Mouse (Mus musculus) forebrain, postnatal 0 days (tissue): ENCODE data around the gene Pomt2. TPM values are rescaled to one million over a fixed set of nuclear protein-coding genes. Genes with fewer than 3 reads are reported as not detected.

Source experiments
- ATAC-seq: fragments of 200-750 bp; cut with Nextera tagmentation; 2 replicates; pipeline ENCODE4 v1.8.0; 2017; ENCODE audit warnings: mild to moderate bottlenecking, moderate library complexity
- DNase-seq: peaks from one replicate; pipeline ENCODE4 v3.0.0-alpha.2; 2015
- H3K27ac ChIP-seq: fragments of 300-500 bp; sonication (generic); 2 replicates; pipeline ENCODE4 v1.5.1; 2014; ENCODE audit warnings: low read depth, mild to moderate bottlenecking, antibody characterized with exemption, low read length, moderate library complexity, mixed read lengths
- H3K27me3 ChIP-seq: fragments of 300-500 bp; sonication (generic); 2 replicates; pipeline ENCODE4 v1.6.1; 2014; ENCODE audit warnings: mild to moderate bottlenecking, low read length, mixed read lengths; ENCODE audit not compliant: insufficient read depth
- H3K36me3 ChIP-seq: fragments of 300-500 bp; sonication (generic); 2 replicates; pipeline ENCODE4 v1.6.1; 2014; ENCODE audit warnings: mild to moderate bottlenecking, moderate library complexity; ENCODE audit not compliant: insufficient read depth
- H3K4me1 ChIP-seq: fragments of 300-500 bp; sonication (generic); 2 replicates; pipeline ENCODE4 v1.6.1; 2014; ENCODE audit warnings: antibody characterized with exemption; ENCODE audit not compliant: insufficient read depth
- H3K4me2 ChIP-seq: fragments of 300-500 bp; sonication (generic); 2 replicates; pipeline ENCODE4 v1.6.1; 2014; ENCODE audit warnings: low read depth, mild to moderate bottlenecking, moderate library complexity
- H3K4me3 ChIP-seq: fragments of 300-500 bp; sonication (generic); 2 replicates; pipeline ENCODE4 v1.5.1; 2014; ENCODE audit warnings: low read depth, low read length, mixed read lengths
- H3K9ac ChIP-seq: fragments of 300-500 bp; sonication (generic); 2 replicates; pipeline ENCODE4 v1.6.1; 2014; ENCODE audit warnings: mild to moderate bottlenecking
- H3K9me3 ChIP-seq: fragments of 300-500 bp; sonication (generic); 2 replicates; pipeline ENCODE4 v1.6.1; 2016; ENCODE audit warnings: low read length
- CTCF ChIP-seq: sonication (generic); IDR thresholded peaks from 2 replicates; pipeline ENCODE4 v1.5.1; 2016; ENCODE audit warnings: antibody characterized with exemption, control low read depth, low read depth
- WGBS: fragments of 180-500 bp; shearing (Covaris S2); extraction: QIAGEN DNeasy Blood & Tissue Kit; methylation state at CpG from one replicate; pipeline ENCODE4 v1.1.7; 2014; 5-methylcytosine and 5-hydroxymethylcytosine counted together
- polyA plus RNA-seq: library from polyadenylated mRNA; unstranded; fragments of >200 nt; fragmentation: Nextera tagmentation; extraction: Ambion mirVana; gene quantifications from 2 replicates; pipeline ENCODE4 v1.2.1, GENCODE M21; 2015
- total RNA-seq: library from RNA; depleted of rRNA; stranded (reverse); fragments of >200 nt; gene quantifications from 2 replicates; pipeline ENCODE4 v1.2.3, GENCODE M21; 2014; rRNA removed

The Pomt2 gene
- total and polyA plus RNA-seq, 2 experiments from 2014 or later = 10.8 to 32.5 TPM

DNA sequence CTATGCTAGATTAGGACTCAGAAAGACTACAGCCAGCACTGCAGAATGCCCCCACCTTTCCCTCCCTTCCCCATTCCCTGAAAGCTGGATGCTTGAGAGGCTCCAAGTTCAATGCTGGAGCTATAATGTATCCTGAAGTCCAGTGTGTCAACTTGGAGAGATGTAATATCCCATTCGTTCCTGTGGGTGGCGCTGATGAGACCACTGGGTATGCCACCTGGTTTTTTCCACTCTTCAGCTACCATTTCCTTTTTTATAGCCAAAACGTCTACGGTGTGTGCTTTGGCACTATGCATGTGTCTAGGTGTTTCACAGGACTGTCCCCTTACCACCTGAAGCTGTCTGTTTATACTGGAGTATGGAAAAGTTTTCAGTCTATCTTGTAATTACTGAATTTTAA lies 59.4 kb downstream of the Pomt2 start:
- Histone ChIP-seq H3K4me1 (no peaks in the 10 kb centered on the region), H3K4me3 (no peak overlapping the region), H3K4me2 (no peak overlapping the region), H3K9me3 (no peaks in the 10 kb centered on the region), H3K36me3 (peaks cover 6% of the 10 kb centered on the region; the same call in 1 of the 2 replicates), H3K9ac (no peak overlapping the region), H3K27ac (no peak overlapping the region), H3K27me3 (no peaks in the 10 kb centered on the region)
- TF ChIP-seq CTCF = peak; percentile 49
- ATAC-seq (no peak), DNase-seq (peak; percentile 8)
- 42% methylated on average over 4 of the region's 4 CpGs for whole genome bisulfite sequencing

DNA sequence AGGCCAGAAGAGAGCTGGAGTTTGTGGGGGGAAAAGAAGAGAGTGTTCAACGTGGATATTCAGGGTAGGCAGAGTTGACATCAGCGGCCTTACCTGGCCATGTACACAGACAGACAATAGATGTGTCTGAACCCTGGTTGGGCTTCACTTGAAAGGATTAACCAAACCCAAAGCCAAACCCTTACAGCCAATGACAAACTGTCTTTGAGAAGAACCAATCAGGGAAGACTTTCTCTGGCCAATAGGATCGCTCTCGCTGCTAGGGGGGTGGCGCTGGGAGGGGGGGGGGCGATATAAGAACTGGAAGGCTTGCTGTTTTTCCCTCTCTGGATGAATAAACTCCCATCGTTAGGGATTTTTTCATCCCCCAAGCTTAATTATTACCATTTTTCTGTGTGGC lies 60.5 kb downstream of the Pomt2 start:
- DNase-seq (no peak), ATAC-seq (no peak)
- Histone ChIP-seq H3K9ac (no peak overlapping the region), H3K4me2 (no peak overlapping the region), H3K4me1 (no peaks in the 10 kb centered on the region), H3K36me3 (peaks cover 12% of the 10 kb centered on the region), H3K9me3 (no peaks in the 10 kb centered on the region), H3K27ac (no peak overlapping the region), H3K27me3 (no peaks in the 10 kb centered on the region), H3K4me3 (no peak overlapping the region)
- no peak for TF ChIP-seq CTCF
- 58% methylated on average over 7 of the region's 7 CpGs for WGBS

DNA sequence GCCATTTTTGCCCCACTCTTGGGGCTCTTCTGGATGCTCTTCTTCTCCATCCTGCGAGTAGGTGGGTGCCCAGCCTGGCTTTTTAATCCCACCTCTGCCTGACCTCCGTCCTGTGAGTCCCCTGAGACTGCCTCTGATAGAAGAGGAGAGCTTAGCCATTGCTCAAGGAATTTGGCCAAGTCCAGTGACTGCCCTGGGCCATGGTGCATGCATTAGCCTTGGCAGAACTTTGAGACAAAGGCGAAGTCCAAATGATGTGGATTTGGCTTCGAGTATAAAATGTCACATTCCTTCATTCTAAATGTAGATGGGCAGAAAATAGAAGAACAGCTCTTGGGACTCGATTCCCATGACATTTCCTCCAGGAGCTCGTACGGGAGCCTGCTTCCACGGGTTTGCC lies 65.0 kb downstream of the Pomt2 start:
- Histone ChIP-seq H3K9me3 (no peaks in the 10 kb centered on the region), H3K36me3 (peaks cover 31% of the 10 kb centered on the region), H3K9ac (no peak overlapping the region), H3K4me1 (no peaks in the 10 kb centered on the region), H3K4me3 (no peak overlapping the region), H3K27ac (no peak overlapping the region), H3K27me3 (no peaks in the 10 kb centered on the region), H3K4me2 (no peak overlapping the region)
- DNase-seq = no peak
- no peak for ATAC-seq
- TF ChIP-seq CTCF = no peak
- WGBS = 79% methylated on average over 8 of the region's 8 CpGs

DNA sequence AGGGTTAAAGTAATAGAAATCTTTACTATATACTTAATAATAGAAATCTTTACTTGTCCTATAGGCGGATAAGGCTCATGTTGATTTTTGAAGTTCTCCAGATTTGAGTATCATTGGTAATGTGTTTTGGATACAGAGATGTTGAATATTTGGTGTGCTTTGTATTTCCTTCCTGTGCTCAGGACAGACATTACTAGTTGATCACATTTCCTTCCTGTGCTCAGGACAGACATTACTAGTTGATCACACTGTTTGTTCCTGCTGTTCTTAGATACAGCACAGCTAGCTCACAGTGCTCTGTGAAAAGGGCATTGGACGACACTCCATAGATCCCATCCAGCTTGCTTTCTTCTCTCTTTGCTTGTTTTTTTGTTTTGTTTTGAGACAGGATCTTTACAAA lies 71.2 kb downstream of the Pomt2 start:
- WGBS = 89% methylated on average over 2 of the region's 2 CpGs
- H3K4me2 ChIP-seq = no peak overlapping the region
- DNase-seq (no peak), ATAC-seq (no peak)
- H3K4me3 ChIP-seq = no peak overlapping the region
- no peaks in the 10 kb centered on the region for H3K9me3 ChIP-seq
- H3K36me3 ChIP-seq = peaks cover 39% of the 10 kb centered on the region
- no peak overlapping the region for H3K27ac ChIP-seq
- no peaks in the 10 kb centered on the region for H3K27me3 ChIP-seq
- no peak overlapping the region for H3K9ac ChIP-seq
- H3K4me1 ChIP-seq = no peaks in the 10 kb centered on the region
- no peak for TF ChIP-seq CTCF

DNA sequence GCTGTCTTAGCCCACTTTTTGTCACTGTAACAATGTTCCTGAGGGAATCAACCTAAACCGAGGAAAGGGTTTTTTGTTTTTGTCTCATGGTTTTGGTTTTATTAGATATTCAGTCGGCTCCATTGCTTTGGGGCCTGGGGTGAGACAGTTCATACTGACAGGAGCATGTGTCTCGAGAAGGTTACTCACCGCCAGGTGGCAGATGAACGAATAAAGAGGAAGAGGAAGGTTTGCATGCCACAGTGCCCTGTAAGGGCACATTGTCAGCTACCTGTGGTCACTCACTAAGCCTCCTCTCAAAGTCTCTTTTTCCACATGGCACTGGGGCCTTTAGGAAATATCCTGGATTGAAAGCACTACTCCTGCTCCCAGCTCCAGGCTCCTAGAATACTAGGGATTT lies 77.2 kb downstream of the Pomt2 start:
- TF ChIP-seq CTCF = no peak
- Histone ChIP-seq H3K9ac (no peak overlapping the region), H3K4me1 (no peaks in the 10 kb centered on the region), H3K9me3 (no peaks in the 10 kb centered on the region), H3K27ac (no peak overlapping the region), H3K4me3 (no peak overlapping the region), H3K27me3 (no peaks in the 10 kb centered on the region), H3K4me2 (no peak overlapping the region), H3K36me3 (peaks cover 25% of the 10 kb centered on the region)
- no peak for ATAC-seq
- no peak for DNase-seq
- WGBS = 81% methylated on average over 5 of the region's 5 CpGs

DNA sequence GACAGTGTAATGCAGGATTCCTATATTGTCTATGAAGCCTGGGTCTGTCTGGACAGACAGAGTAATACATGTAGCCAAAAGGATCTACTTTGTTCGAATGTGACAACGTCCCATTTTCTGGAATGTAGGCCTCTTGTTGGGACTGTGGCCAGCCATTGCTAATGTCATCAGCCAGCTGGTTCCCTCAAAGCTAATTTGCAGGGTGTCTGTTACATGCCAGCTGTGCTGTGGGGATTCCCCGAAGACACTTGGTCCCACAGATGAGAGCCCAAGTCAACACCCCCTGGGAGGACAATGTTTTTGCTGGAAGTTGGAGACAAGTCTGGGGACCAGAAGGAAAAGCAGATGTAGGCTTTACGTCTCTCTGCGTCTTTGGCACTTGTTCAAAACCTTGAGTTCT lies 81.3 kb downstream of the Pomt2 start:
- H3K36me3 ChIP-seq = peaks cover 14% of the 10 kb centered on the region

DNA sequence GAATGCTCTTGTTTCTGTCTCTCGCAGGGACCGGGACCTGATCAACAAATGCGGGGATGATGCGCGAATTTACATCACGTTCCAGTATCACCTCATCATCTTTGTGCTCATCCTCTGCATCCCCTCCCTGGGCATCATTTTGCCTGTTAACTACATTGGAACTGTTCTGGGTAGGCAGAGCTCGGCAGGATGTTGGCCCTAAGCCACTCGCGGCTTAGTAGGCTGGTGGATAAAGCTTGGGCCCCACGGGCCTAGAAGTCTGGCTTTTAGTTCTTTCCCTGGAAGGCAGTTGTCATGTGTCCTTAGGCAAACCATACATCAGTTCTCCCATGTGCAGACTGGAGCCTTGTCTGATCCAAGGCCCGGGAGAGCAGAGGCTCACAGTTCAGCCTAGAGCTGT lies 82.3 kb downstream of the Pomt2 start:
- no peak for DNase-seq
- H3K9ac ChIP-seq = no peak overlapping the region
- no peak for TF ChIP-seq CTCF
- H3K27me3 ChIP-seq = no peaks in the 10 kb centered on the region
- no peaks in the 10 kb centered on the region for H3K9me3 ChIP-seq
- no peak for ATAC-seq
- no peak overlapping the region for H3K4me2 ChIP-seq
- WGBS = 80% methylated on average over 11 of the region's 11 CpGs
- no peak overlapping the region for H3K4me3 ChIP-seq
- peaks cover 18% of the 10 kb centered on the region for H3K36me3 ChIP-seq
- H3K4me1 ChIP-seq = no peaks in the 10 kb centered on the region
- no peak overlapping the region for H3K27ac ChIP-seq

More for the DNA sequence above, 81.3 kb downstream of the Pomt2 start:
- Histone ChIP-seq H3K27me3 (no peaks in the 10 kb centered on the region), H3K27ac (no peak overlapping the region), H3K4me3 (no peak overlapping the region), H3K4me2 (no peak overlapping the region), H3K9me3 (no peaks in the 10 kb centered on the region), H3K4me1 (no peaks in the 10 kb centered on the region), H3K9ac (no peak overlapping the region)
- DNase-seq = no peak
- 66% methylated on average over 5 of the region's 5 CpGs for WGBS
- TF ChIP-seq CTCF = no peak
- ATAC-seq = no peak

DNA sequence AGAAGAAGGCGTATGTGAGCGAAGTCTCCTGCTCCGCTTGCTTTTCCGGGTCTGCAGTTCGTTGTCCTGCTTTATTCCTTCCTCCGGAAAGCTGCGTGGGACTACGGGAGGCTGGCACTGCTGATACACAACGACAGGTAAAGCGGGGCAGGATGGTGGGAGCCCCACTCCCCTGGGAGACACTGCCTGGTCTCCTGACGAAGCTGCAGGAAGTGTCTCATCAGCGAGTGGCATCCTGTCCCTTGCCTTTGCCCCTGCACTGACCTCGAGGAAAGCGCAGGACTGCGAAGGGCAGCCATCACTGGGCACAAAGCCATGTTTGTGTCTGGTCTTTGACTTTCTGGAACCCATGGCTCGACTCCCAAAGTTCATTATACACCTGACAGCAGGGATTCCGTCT lies 90.7 kb downstream of the Pomt2 start:
- Histone ChIP-seq H3K9me3 (no peaks in the 10 kb centered on the region), H3K4me2 (no peak overlapping the region), H3K4me3 (no peak overlapping the region), H3K27me3 (peaks cover 9% of the 10 kb centered on the region), H3K9ac (no peak overlapping the region), H3K4me1 (no peaks in the 10 kb centered on the region), H3K36me3 (peaks cover 23% of the 10 kb centered on the region), H3K27ac (no peak overlapping the region)
- no peak for DNase-seq
- ATAC-seq = no peak
- 59% methylated on average over 17 of the region's 17 CpGs for WGBS
- no peak for TF ChIP-seq CTCF

Other genes starting within 250 kb of the Pomt2 start
- gene Cipc, start 200.9 kb downstream of the Pomt2 start, total RNA-seq = 53.1 and 62.9 TPM in 2 replicates
- 28.4 and 38.1 TPM in 2 replicates for gene Cipc, start 200.9 kb downstream of the Pomt2 start, polyA plus RNA-seq
- 10.7 and 12.5 TPM in 2 replicates for gene Zdhhc22, start 157.5 kb downstream of the Pomt2 start, total RNA-seq
- gene Zdhhc22, start 157.5 kb downstream of the Pomt2 start, polyA plus RNA-seq = 12.3 and 21.7 TPM in 2 replicates
- 20.1 and 21.8 TPM in 2 replicates for gene Tmem63c, start 126.6 kb downstream of the Pomt2 start, total RNA-seq
- 6.6 and 8.5 TPM in 2 replicates for gene Tmem63c, start 126.6 kb downstream of the Pomt2 start, polyA plus RNA-seq
- 9.2 and 9.9 TPM in 2 replicates for gene Ngb, start 45.4 kb downstream of the Pomt2 start, total RNA-seq
- gene Ngb, start 45.4 kb downstream of the Pomt2 start, polyA plus RNA-seq = 7.1 and 12.2 TPM in 2 replicates
- 49.3 and 57.6 TPM in 2 replicates for gene Gstz1, start 803 bp downstream of the Pomt2 start, total RNA-seq
- gene Gstz1, start 803 bp downstream of the Pomt2 start, polyA plus RNA-seq = 44.4 and 44.5 TPM in 2 replicates
- 1.0 and 7.4 TPM in 2 replicates for gene Samd15, start 51.8 kb upstream of the Pomt2 start, total RNA-seq
- 1.5 and 1.8 TPM in 2 replicates for gene Samd15, start 51.8 kb upstream of the Pomt2 start, polyA plus RNA-seq
- gene Tmed8, start 52.5 kb upstream of the Pomt2 start, total RNA-seq = 13.9 and 16.4 TPM in 2 replicates
- 2.0 and 3.2 TPM in 2 replicates for gene Tmed8, start 52.5 kb upstream of the Pomt2 start, polyA plus RNA-seq
- gene Noxred1, start 90.8 kb upstream of the Pomt2 start, total RNA-seq = 0.48 and 0.62 TPM in 2 replicates
- 0.21 TPM in 1 of 2 replicates, not detected in the other for gene Noxred1, start 90.8 kb upstream of the Pomt2 start, polyA plus RNA-seq
- gene Vipas39, start 118.3 kb upstream of the Pomt2 start, total RNA-seq = 77.6 and 79.4 TPM in 2 replicates
- 54.6 and 57.7 TPM in 2 replicates for gene Vipas39, start 118.3 kb upstream of the Pomt2 start, polyA plus RNA-seq
- 137 and 184 TPM in 2 replicates for gene Ahsa1, start 118.5 kb upstream of the Pomt2 start, total RNA-seq
- gene Ahsa1, start 118.5 kb upstream of the Pomt2 start, polyA plus RNA-seq = 171 and 187 TPM in 2 replicates
- 0.69 and 1.1 TPM in 2 replicates for gene Ism2, start 151.7 kb upstream of the Pomt2 start, total RNA-seq
- 0.88 and 1.8 TPM in 2 replicates for gene Ism2, start 151.7 kb upstream of the Pomt2 start, polyA plus RNA-seq
- gene Sptlc2, start 240.4 kb upstream of the Pomt2 start, total RNA-seq = 53.5 and 69.2 TPM in 2 replicates
- 73.1 and 84.9 TPM in 2 replicates for gene Sptlc2, start 240.4 kb upstream of the Pomt2 start, polyA plus RNA-seq